Mouse (Mus musculus): Measurements from ENCODE around the gene Mbl2. TPM values are rescaled to one million over a fixed set of nuclear protein-coding genes. Genes with fewer than 3 reads are reported as not detected.

The Mbl2 gene
- polyA plus RNA-seq (2014; fragmentation: Illumina TruSeq; extraction: RNeasy Lipid Tissue Mini Kit (QIAGEN cat#74804); ENCODE audit: low read depth, low replicate concordance), result not detected

GRCm38 (mm10) chr19:30232691-30233090, at the start of gene Mbl2:
Mbl2 (plus strand) TSS chr19:30232942.

Other genes with a start within 250 kb of the Mbl2 start
- 1.2 TPM for gene Trpd52l3, start 229.2 kb upstream of the Mbl2 start, polyA plus RNA-seq (2014; fragmentation: Illumina TruSeq; extraction: RNeasy Lipid Tissue Mini Kit (QIAGEN cat#74804); ENCODE audit: low read depth, low replicate concordance)
- 52.2 TPM for gene Uhrf2, start 202.4 kb upstream of the Mbl2 start, polyA plus RNA-seq (2014; fragmentation: Illumina TruSeq; extraction: RNeasy Lipid Tissue Mini Kit (QIAGEN cat#74804); ENCODE audit: low read depth, low replicate concordance)
- 43.9 TPM for gene Gldc, start 57.5 kb upstream of the Mbl2 start, polyA plus RNA-seq (2014; fragmentation: Illumina TruSeq; extraction: RNeasy Lipid Tissue Mini Kit (QIAGEN cat#74804); ENCODE audit: low read depth, low replicate concordance)